Mouse (Mus musculus): ENCODE measurements at regions not wholly inside any gene's neighbourhood (a gene's known extent, or its start where the extent isn't known, plus 50 kb on each side); places are given as distances from the start of the nearest gene placed in this dataset.
"Not testable (repeated sequence)": the region's sequence is repeated elsewhere in the genome, so short reads cannot be mapped to it uniquely, and the experiment has no call there.

- not testable (repeated sequence) for TF ChIP-seq CTCF (IDR thresholded peaks at IDR 0.05; ENCODE audit: control insufficient read depth, insufficient read depth, insufficient read length); MYOD1 (IDR thresholded peaks at IDR 0.05; ENCODE audit: control insufficient read depth, insufficient read length, low read depth); MYOG (IDR thresholded peaks at IDR 0.05; ENCODE audit: control insufficient read depth, extremely low read depth, insufficient read length)
Observed at GRCm38 (mm10) chr3:124193331-124193730, 127.3 kb upstream of the Tram1l1 start.
